Mouse (Mus musculus): ENCODE measurements around the gene Efr3b.

DNA sequence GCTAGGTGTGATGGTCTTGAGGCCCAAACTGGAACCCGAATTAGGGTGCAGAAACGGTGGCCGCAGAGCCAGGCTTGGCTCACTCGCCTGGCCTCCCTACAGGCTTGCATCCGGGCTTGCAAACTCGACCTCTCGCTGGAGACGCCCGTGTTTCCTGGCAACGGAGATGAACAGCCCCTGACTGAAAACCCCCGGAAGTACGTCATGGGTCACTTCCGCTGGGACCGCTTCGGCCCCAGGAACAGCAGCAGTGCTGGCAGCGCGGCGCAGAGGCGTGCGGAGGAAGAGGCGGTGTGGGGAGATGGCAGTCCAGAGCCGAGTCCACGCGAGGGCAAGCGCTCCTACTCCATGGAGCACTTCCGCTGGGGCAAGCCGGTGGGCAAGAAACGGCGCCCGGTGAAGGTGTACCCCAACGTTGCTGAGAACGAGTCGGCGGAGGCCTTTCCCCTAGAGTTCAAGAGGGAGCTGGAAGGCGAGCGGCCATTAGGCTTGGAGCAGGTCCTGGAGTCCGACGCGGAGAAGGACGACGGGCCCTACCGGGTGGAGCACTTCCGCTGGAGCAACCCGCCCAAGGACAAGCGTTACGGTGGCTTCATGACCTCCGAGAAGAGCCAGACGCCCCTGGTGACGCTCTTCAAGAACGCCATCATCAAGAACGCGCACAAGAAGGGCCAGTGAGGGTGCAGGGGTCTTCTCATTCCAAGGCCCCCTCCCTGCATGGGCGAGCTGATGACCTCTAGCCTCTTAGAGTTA, 78.7 kb downstream of the Efr3b start:
- TF ChIP-seq CTCF (IDR thresholded peaks at IDR 0.05) (no peak), EP300 (IDR thresholded peaks at IDR 0.05) (no peak)
